Mouse (Mus musculus) v-Abl transformed pro-B cells (cell line): ENCODE measurements around the gene Szrd1.

Experiments
- in situ Hi-C, 2 experiments: fragments of 400-800 bp; cut with MboI; formaldehyde crosslinking; loops; one replicate each; pipeline ENCODE4 v1.15.1; 2025; ENCODE audit not compliant: unreplicated experiment in 2 of 2

Gene Szrd1

GRCm38 (mm10) chr4:141139116-141139970 is at the start of gene Szrd1:
Szrd1 (minus strand) TSS chr4:141139775.
- in situ Hi-C loops, result loop anchor here in 1 of 2 experiments (5.0 to 10.0 kb wide), 2 partner anchors 223 to 405 kb away; no protein-coding TSS in a partner anchor

DNA sequence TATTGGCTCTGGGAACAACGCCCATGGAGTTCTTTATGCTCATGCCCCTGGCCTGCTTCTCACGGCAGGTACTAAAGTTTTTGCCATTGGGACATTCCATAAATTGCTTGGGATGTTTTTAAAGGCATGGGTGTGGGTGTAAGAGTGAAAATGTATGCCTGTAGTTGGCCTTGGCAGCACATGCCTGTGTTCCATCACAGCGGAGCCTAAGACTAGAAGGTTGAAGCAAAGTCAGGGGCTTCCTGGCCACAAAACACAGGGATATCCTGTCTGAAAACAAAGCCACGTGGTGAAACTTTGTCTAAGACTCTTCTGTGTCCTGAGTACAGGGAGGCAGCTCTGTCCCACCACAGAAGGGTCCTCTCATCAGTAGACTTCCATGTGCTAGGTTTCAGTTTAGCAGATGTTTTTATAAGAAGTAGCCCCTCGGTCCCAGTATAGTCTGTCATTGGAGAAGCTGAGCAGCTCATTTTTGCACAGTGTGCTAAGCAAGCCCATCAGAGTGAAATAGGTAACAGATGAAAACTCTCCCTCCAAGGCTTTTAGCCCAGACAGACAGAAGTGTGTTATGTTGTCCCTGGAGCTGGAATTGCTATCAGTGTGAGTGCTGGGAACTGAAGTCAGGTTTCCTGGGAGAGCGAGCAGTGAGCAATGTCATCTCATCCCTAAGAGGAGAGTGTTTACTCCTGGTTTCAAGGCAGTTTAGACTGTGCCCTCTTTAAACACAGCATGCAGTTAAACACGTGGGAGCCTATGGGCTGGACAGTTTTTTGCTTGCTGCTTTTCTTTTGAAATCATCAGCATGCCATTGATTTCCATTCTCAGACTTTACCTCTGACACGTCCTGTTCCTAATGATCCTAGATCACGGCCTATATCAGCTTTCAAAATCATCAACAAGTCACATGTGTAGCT is 47.6 kb upstream of the Szrd1 start:
- in situ Hi-C loops, result no loop called here

- in situ Hi-C loops, result no loop called here
These were observed 44.9 kb upstream of the Szrd1 start for GRCm38 (mm10) chr4:141184426-141184825.

GRCm38 (mm10) chr4:141183932-141184331 is 44.4 kb upstream of the Szrd1 start:
- in situ Hi-C loops, result no loop called here

- in situ Hi-C loops, result no loop called here
These were observed 42.4 kb upstream of the Szrd1 start for GRCm38 (mm10) chr4:141181981-141182380.

DNA sequence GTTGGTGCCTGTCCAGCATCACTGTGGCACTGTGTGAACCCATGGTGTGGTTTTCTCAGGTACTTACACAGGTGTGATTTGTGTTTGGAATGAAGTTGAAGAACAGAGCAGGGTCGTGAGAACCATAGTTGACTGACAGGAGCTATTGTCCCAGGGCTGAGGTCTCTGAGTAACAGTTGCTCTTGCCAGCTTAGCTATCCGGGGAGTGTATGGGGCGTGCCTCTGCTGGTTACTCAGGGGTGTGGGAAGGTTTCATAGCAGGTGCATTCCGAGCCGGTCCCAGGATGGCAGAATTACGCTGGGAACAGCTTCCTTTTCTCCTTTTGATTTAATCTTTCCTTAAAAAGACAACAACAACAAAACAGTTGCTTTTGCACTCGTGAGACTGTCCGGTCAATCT is 41.3 kb upstream of the Szrd1 start:
- in situ Hi-C loops, result no loop called here

GRCm38 (mm10) chr4:141178500-141178899 is 38.9 kb upstream of the Szrd1 start:
- in situ Hi-C loops, result no loop called here

- in situ Hi-C loops, result no loop called here
These were observed 36.8 kb upstream of the Szrd1 start for GRCm38 (mm10) chr4:141176328-141176838.

DNA sequence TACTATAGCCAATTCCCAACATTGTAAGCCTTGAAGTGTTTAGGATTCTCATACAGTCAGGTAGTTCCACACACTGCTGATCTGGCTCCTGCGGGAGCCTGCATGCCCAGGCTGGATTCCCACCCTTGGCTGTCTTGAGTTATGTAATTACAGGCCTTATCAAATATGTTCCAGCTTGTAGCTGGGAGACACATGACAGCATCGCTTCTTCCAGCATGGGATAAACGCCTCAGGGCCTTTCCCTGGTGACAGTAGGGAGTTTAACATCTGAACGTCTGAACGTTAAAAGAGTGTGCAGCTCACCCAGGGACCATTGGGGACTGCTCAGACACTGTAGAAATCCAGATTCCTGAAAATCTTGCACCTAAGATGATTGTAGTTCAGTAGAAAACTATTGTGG is 36.2 kb upstream of the Szrd1 start:
- in situ Hi-C loops, result no loop called here

DNA sequence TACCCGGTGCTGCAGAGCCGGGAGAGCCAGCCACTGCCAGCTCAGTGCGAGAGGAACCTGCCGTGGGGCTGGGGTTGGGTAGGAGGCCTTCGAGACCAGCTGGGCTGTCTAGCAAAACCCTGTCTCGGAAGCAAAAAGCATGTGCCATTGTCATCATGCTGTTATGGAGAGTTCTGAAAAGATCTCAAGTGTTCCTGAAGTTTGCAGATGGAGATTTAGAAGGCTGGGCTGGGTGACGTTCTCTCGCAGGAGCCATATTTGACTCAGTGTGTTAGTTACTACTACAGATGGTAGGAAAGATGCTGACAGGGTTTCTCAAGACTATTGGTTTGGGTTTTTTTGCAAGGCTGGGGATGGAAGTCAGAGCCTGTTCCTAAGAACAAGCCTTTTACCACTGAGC is 32.5 kb upstream of the Szrd1 start:
- in situ Hi-C loops, result no loop called here

- in situ Hi-C loops, result no loop called here
These were observed 27.6 kb upstream of the Szrd1 start for GRCm38 (mm10) chr4:141167156-141167555.

DNA sequence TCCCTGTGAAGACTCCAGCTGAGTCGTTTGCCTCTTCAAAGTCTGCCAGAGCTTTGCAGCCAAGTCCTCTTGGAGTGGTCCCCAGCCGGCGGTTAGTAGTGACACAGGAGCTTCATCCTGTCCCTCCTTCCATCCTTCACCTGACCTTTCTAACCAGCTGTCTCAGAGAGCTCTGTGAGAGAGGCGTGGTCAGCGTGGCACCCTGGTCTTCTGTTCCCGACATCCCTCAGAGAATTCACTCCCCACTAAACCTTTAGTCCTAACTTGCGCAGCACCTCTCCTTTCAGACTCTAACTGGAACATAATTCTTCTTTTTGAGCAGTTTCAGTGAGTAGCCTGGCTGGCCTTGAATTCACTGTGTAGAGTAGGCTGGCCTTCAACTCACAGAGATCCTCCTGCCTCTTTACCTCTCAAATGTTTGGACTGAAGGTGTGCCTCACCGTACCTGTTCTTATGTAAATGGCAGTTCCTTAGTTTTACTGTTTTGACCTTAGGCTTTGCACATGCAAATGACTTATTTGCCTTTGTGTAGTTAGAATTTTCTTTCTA is 26.2 kb upstream of the Szrd1 start:
- in situ Hi-C loops, result no loop called here

GRCm38 (mm10) chr4:141163729-141164128 is 24.2 kb upstream of the Szrd1 start:
- in situ Hi-C loops, result no loop called here

GRCm38 (mm10) chr4:141161699-141162208 is 22.2 kb upstream of the Szrd1 start:
- in situ Hi-C loops, result no loop called here

DNA sequence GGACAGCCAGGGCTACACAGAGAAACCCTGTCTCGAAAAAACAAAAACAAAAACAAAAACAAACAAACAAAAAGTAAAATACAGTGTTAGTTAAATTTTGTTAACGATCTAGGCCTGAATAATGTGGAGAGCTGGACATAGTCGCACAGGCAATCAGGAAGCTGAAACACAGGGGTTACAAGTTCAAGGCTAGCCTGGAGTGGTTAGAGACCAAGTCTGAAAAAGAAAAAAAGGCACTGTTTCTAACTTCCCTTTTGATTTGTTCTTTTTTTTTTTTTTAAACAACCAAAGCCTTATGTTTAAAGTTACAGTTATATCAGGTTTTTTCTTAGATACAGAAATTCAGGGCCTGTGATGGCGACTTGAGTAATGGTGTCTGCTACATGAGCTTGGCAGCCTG is 20.6 kb upstream of the Szrd1 start:
- in situ Hi-C loops, result no loop called here

DNA sequence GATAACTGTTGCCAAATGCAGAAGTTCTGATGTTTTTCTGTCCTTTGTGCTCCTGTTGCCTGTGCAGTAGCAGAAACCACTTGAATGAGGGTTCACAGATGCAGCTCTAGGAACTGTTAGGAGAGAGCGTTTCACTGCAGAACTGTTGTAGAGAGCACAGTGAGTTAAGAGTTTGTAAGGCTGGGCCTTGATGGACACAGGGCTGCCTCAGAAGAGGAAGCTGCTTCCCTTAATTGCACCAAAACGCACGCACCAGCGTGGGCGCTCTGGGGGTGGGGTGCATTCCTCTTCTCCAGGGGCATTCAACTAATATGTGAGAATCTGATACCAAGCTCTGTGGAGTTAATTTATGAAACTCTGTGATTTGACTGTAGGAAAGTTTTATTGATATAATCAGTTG is 20.1 kb upstream of the Szrd1 start:
- in situ Hi-C loops, result no loop called here

- in situ Hi-C loops, result no loop called here
These were observed 19.5 kb upstream of the Szrd1 start for GRCm38 (mm10) chr4:141159093-141159492.

- in situ Hi-C loops, result no loop called here
These were observed 19.0 kb upstream of the Szrd1 start for GRCm38 (mm10) chr4:141158609-141159008.

DNA sequence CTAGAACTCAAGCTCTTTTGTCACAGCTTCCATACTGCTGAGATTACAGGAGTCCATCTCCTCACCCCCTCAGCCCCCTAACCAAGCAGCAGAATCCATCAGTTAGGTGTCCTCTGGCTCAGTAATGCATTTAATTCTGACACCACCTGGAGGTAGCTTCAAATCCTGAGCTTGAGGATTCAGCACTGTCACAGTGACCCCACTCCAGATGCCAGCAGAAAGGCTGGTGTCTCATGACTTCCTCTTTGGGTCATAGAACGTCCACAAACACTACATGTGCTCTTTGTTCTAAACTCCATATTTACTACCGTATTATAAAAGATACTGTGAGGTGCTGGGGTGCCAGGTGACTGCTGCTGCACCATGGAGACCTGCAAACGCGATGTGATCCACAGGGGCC is 17.9 kb upstream of the Szrd1 start:
- in situ Hi-C loops, result no loop called here

GRCm38 (mm10) chr4:141149116-141149515 is 9.5 kb upstream of the Szrd1 start:
- in situ Hi-C loops, result loop anchor here in 1 of 2 experiments (10.0 kb wide), 1 partner anchor 216 kb away; the partner anchor contains the start of gene Fam131c
